Mouse (Mus musculus) liver, postnatal 0 days (tissue): Measurements from ENCODE around the gene Gm20425.

Source experiments
- CTCF ChIP-seq: sonication (generic); IDR thresholded peaks from 2 replicates; pipeline ENCODE4 v1.5.1; 2016; ENCODE audit warnings: antibody characterized with exemption, low read depth
- EP300 ChIP-seq: IDR thresholded peaks from 2 replicates; pipeline ENCODE4 v1.6.1; 2016; ENCODE audit warnings: antibody characterized with exemption, low read depth, mild to moderate bottlenecking

DNA sequence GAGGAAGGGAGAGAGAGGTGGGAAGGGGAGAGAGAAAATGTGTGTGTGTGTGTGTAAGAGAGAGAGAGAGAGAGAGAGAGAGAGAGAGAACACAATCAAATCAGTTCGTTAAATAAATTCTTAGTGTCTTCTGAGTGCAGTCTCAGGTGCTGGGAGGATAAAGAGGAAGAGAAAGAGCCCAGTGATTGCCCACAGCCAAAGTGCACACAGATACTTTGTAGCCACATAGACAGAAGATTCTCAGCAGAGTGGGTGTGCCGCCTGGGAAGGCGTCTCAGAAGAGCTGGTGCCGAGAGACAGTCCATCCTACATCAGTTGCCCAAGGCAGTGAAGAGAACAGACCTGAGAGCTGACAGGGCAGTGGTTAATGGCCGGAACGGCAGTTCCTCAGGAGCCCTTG is 15.8 kb downstream of the Gm20425 start:
- TF ChIP-seq EP300 (no peak), CTCF (no peak)
